Mouse (Mus musculus) spleen, adult 18-20 months (tissue): ENCODE data around the gene Slc25a42.
"Not testable (repeated sequence)": the region's sequence is repeated elsewhere in the genome, so short reads cannot be mapped to it uniquely, and the experiment has no call there.

Source experiments
- DNase-seq, 2 experiments: peaks; one replicate each; pipeline ENCODE4 v3.0.0; 2022; ENCODE audit warnings: mixed read lengths in 2 of 2

Gene Slc25a42

GRCm38 (mm10) chr8:70212112-70213055, at the start of gene Slc25a42:
TSS of gene Slc25a42 (minus strand) at chr8:70212305.
- peak; percentile 85 to 93 for DNase-seq

DNA sequence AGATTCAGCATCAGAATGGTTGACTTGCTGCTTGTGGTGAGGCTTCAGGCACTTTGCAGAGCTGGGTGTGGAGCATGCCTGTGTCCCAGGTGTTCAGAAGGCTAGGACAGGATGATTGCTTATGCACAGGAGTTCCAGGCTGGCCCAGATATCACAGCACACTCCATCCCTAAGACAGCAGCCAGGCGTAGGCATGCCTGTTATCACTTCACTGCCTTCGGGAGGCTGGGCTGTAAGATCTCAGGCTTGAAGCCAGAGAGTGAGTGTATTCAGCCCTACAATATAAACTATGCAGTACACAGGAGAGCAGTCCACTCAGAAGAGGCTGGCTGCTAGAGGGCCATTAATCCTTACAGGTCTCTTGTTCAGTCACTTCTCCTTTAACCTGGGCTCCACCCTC, 46.9 kb upstream of the Slc25a42 start:
- no peak for DNase-seq

GRCm38 (mm10) chr8:70258600-70258999, 46.5 kb upstream of the Slc25a42 start:
- no peak for DNase-seq

GRCm38 (mm10) chr8:70257456-70257855, 45.4 kb upstream of the Slc25a42 start:
- no peak for DNase-seq

- DNase-seq: no peak
Observed at GRCm38 (mm10) chr8:70254628-70255027, 42.5 kb upstream of the Slc25a42 start.

DNA sequence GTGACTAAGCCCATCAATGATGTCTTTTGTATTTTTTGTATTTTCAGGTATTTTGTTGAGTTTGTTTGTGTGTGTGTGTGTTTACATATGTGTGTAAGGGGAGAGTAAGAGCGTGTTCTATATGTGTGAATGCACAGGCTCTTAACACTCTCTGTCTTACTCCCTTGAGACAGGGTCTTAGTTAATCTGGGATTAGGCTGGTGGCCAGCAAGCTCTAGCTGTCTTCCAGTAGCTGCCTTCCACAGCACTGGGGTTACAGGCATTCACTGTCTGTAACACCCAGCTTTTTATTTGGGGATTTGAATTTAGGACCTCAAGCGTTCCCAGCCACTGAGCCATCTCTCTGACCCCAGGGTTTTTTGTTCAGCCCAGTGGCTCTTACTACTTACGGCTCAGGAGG, 35.7 kb upstream of the Slc25a42 start:
- DNase-seq: no peak

DNA sequence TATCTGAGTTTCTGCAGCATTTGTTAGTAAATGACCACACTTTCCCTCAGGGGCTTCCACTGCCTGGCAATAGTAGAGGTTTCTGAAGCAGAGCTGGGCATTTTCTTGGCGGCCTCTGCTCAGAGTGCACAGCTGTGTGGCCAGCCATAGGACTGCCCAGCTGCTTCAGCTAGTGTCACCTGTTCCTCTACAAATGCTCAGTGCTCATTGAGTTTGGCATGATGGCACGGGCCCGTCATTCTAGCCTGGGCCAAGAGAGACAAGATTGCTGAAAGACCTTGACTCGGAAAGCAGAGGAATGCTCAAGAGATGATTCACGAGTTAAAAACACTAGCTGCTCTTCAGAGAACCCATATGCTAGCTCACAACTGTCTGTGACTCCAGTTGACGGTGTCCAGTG, 34.5 kb upstream of the Slc25a42 start:
- no peak for DNase-seq

GRCm38 (mm10) chr8:70240642-70241041, 28.5 kb upstream of the Slc25a42 start:
- no peak for DNase-seq

GRCm38 (mm10) chr8:70237842-70238241, 25.7 kb upstream of the Slc25a42 start:
- no peak for DNase-seq

GRCm38 (mm10) chr8:70234781-70235128, 22.6 kb upstream of the Slc25a42 start:
- no peak for DNase-seq

- peak; percentile 91 to 93 for DNase-seq
Observed at GRCm38 (mm10) chr8:70234080-70234780, 22.1 kb upstream of the Slc25a42 start, which contains the start of the genes Sugp2 and Armc6. TSS of gene Sugp2 (plus strand) at chr8:70234226. TSS of gene Armc6 (minus strand) at chr8:70234466.

DNA sequence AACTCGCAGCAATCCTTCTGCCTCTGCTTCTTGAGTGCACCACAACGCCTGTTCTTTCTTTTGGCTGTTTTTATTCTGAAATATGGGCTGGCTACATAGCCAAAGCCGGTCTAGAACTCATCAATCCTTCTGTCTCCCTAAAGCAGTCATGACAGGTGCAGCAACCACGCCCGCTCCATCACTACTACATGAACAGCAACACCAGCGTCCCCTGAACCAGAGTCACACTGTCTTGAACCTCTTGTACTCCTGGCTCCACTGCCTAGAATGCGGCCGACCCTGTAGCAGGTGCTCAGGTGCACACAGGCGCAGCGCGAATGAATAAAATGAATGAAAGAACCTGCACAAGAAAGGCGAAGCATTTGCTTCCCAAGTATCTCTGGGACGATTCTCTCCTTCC, 21.5 kb upstream of the Slc25a42 start:
- no peak for DNase-seq

- DNase-seq: no peak
Observed at GRCm38 (mm10) chr8:70230837-70231236, 18.7 kb upstream of the Slc25a42 start.

GRCm38 (mm10) chr8:70227997-70228396, 15.9 kb upstream of the Slc25a42 start:
- DNase-seq: no peak

DNA sequence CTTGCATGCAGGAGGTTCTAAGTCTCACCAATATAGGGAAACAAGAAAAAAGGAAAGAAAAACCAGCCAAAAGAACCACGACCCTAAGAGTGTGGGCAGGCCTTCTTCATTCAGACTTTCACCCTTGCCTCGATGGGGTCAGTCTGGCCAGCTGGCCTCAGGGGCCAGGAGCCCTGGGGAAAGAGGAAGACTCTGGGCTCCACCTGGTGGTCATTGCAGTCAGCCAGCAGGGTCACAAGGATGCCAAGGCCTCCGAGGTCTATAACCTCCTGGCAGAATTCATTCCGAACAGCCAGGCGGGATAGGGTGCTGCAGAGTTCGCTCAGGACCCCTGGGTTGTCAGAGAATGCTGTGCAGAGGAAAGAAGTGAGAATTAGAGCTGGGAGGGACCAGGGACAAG, 11.2 kb upstream of the Slc25a42 start:
- peak in 1 of 2 experiments; percentile 26 for DNase-seq

GRCm38 (mm10) chr8:70222041-70222440, 9.9 kb upstream of the Slc25a42 start:
- no peak for DNase-seq

DNA sequence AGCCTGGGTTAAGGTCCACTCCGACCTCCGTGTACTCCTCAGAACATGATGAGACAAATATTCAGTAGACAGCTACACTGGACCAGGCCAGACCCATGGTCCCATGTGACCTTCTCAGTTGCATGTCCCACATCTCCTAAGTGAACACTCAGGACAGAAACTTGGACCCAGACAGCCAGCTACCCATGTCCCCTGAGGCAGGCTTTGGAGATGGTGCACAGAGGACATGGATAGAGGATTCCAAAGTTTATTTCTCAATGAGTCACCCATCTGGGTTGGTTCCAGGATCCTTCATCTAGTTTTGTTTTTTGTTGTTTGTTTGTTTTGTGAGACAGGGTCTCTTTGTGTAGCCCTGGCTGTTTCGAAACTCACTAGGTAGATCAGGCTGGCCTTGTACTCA, 8.8 kb upstream of the Slc25a42 start:
- no peak for DNase-seq

GRCm38 (mm10) chr8:70220236-70220840, 8.2 kb upstream of the Slc25a42 start:
- no peak for DNase-seq

DNA sequence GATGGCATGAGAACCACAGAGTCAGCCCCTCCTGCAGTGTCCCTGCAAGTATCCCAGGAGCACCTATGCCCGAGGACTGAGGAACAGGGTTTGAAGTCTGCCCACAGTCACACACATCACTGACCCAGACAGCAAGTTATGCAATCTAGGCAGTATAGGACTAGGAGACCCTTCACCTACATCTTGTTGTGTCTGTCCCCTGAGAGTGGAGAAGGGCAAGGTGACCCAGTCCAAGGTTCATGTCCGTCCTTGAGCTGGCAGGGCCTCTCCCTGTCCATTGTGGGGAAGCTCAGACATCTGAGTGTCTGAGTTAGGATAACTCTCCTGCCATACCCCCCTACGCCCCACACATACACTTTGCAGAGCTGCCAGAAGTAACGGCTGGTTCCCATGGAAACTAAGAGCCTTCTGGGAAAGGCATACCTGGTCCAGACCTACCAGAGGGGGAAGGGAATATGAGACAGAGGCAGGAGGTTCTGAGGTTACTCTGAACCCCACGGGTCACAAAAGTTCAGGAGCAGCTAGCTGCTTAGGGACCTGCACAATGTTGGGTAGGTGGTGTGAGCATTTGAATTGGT, 7.1 kb upstream of the Slc25a42 start:
- no peak for DNase-seq

DNA sequence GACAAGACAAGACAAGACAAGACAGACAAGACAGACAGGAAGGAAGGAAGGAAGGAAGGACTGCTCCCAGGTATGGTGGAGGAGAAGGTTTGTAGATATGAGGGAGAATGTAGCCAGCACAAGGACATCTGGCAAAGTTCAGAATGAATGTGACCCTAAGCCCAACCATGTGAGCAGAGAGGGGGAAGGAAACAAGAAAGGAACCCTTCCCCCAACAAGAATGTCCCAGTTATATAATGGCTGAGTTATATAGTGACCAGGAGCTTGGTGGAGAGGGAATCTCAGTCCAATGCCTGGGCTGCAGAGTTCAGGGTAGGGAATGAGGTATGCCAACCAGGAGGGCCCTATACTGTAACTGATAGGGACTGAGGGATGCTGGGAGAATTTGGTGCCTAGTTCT, 5.3 kb upstream of the Slc25a42 start:
- no peak for DNase-seq

DNA sequence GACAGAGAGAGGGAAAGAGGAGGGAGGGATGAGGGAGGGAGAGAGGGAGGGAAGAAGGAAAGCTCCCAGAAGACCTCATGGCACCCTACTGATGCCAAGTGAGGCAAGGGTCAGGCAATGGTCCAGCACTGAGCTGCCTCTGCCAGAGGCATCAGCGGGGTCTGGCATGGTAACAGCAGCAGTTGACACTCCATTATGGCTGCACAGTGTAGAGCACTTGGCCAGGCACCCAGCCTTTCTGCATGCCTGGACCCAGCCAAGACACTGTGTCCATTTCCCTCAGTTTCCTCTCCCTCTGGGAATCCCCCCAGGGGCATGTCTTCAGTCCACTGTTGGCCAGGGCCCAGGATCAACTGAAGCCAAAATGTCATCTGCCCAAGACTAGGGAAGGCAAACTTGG, 4.5 kb upstream of the Slc25a42 start:
- no peak for DNase-seq

DNA sequence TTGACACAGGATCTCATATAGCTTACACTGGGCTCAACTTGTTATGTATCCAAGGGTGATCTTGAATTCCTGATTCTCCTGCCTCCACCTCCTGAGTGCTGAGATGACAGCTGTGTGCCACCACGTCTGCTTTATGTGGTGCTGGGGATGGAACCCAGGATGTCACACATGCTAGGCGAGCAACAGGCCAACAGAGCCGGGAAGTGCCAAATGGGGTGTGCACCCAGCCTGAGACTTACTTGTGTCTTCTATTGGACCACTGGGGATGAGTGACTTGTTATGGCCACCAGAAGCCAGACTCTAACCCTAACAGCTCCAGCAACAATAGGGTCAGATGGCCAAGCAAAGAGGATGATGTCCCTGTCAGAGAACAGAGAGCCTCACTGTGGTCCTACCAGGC, 4.1 kb upstream of the Slc25a42 start:
- not testable (repeated sequence) for DNase-seq

GRCm38 (mm10) chr8:70215092-70215491, 3.0 kb upstream of the Slc25a42 start:
- DNase-seq: no peak
